Mouse (Mus musculus) midbrain, embryonic 13.5 days (tissue): ENCODE measurements around the gene Ywhae. TPM values are rescaled to one million over a fixed set of nuclear protein-coding genes. Genes with fewer than 3 reads are reported as not detected.

Experiments used
- ATAC-seq: fragments of 200-750 bp; cut with Nextera tagmentation; 2 replicates; pipeline ENCODE4 v1.8.0; 2017; ENCODE audit warnings: mild to moderate bottlenecking, moderate TSS enrichment, moderate library complexity
- H3K27ac ChIP-seq: fragments of 300-500 bp; sonication (generic); 2 replicates; pipeline ENCODE4 v1.5.1; 2015; ENCODE audit warnings: inconsistent platforms, mild to moderate bottlenecking, moderate library complexity
- H3K27me3 ChIP-seq: fragments of 300-500 bp; sonication (generic); 2 replicates; pipeline ENCODE4 v1.6.1; 2015; ENCODE audit warnings: mild to moderate bottlenecking, inconsistent platforms
- H3K36me3 ChIP-seq: fragments of 300-500 bp; sonication (generic); 2 replicates; pipeline ENCODE4 v1.6.1; 2015; ENCODE audit warnings: mild to moderate bottlenecking, inconsistent platforms
- H3K4me1 ChIP-seq: fragments of 300-500 bp; sonication (generic); replicated peaks from 2 replicates; pipeline ENCODE4 v1.6.1; 2015; ENCODE audit warnings: inconsistent platforms
- H3K4me2 ChIP-seq: fragments of 300-500 bp; sonication (generic); replicated peaks from 2 replicates; pipeline ENCODE4 v1.6.1; 2015; ENCODE audit warnings: moderate library complexity, mild to moderate bottlenecking, inconsistent platforms
- H3K4me3 ChIP-seq: fragments of 300-500 bp; sonication (generic); replicated peaks from 2 replicates; pipeline ENCODE4 v1.5.1; 2015; ENCODE audit warnings: mild to moderate bottlenecking, inconsistent platforms
- H3K9ac ChIP-seq: fragments of 300-500 bp; sonication (generic); replicated peaks from 2 replicates; pipeline ENCODE4 v1.6.1; 2015; ENCODE audit warnings: mild to moderate bottlenecking, inconsistent platforms
- H3K9me3 ChIP-seq: fragments of 300-500 bp; sonication (generic); 2 replicates; pipeline ENCODE4 v1.6.1; 2016; ENCODE audit warnings: mild to moderate bottlenecking, inconsistent platforms
- WGBS: fragments of 180-500 bp; shearing (Covaris S2); methylation state at CpG from one replicate; pipeline ENCODE4 v1.1.7; 2015; 5-methylcytosine and 5-hydroxymethylcytosine counted together
- polyA plus RNA-seq: library from polyadenylated mRNA; unstranded; fragments of >200 nt; fragmentation: Nextera tagmentation; extraction: Ambion mirVana; gene quantifications from 2 replicates; pipeline ENCODE4 v1.2.1, GENCODE M21; 2015

The Ywhae gene
- polyA plus RNA-seq, 1 experiment from 2014 or later: 1,420 TPM

- Histone ChIP-seq H3K27ac (no peak overlapping the region), H3K27me3 (no peaks in the 10 kb centered on the region; the same call in 1 of the 2 replicates), H3K36me3 (peaks cover 34% of the 10 kb centered on the region), H3K4me1 (peaks cover 10% of the 10 kb centered on the region), H3K9ac (no peak overlapping the region), H3K4me3 (no peak overlapping the region), H3K4me2 (peak overlapping the region; percentile 36), H3K9me3 (no peaks in the 10 kb centered on the region)
- WGBS: under 1% methylated on average over 23 of the region's 23 CpGs
- ATAC-seq: peak; percentile 94
These were observed 36.5 kb downstream of the Ywhae start for GRCm38 (mm10) chr11:75769206-75769605.

- ATAC-seq: no peak
- peaks cover 5% of the 10 kb centered on the region for H3K36me3 ChIP-seq
- no peak overlapping the region for H3K4me3 ChIP-seq
- H3K4me2 ChIP-seq: no peak overlapping the region
- H3K9ac ChIP-seq: no peak overlapping the region
- H3K9me3 ChIP-seq: no peaks in the 10 kb centered on the region
- 72% methylated on average over 5 of the region's 5 CpGs for WGBS
- H3K4me1 ChIP-seq: peaks cover 10% of the 10 kb centered on the region
- H3K27me3 ChIP-seq: no peaks in the 10 kb centered on the region; the same call in 1 of the 2 replicates
- no peak overlapping the region for H3K27ac ChIP-seq
These were observed 39.9 kb downstream of the Ywhae start for GRCm38 (mm10) chr11:75772562-75772961.

GRCm38 (mm10) chr11:75775919-75776318 lies 43.2 kb downstream of the Ywhae start:
- Histone ChIP-seq H3K27me3 (no peaks in the 10 kb centered on the region; the same call in 1 of the 2 replicates), H3K9me3 (no peaks in the 10 kb centered on the region), H3K4me3 (no peak overlapping the region), H3K27ac (no peak overlapping the region), H3K36me3 (no peaks in the 10 kb centered on the region), H3K4me2 (no peak overlapping the region), H3K4me1 (no peaks in the 10 kb centered on the region), H3K9ac (no peak overlapping the region)
- ATAC-seq: no peak
- 90% methylated on average over 1 of the region's 1 CpGs for WGBS

- ATAC-seq: peak; percentile 60
- H3K9ac ChIP-seq: no peak overlapping the region
- 26% methylated on average over 6 of the region's 6 CpGs for WGBS
These were observed 49.2 kb downstream of the Ywhae start for GRCm38 (mm10) chr11:75781919-75782318.

GRCm38 (mm10) chr11:75783799-75784198 lies 51.1 kb downstream of the Ywhae start:
- 84% methylated on average over 5 of the region's 5 CpGs for WGBS
- H3K27ac ChIP-seq: no peak overlapping the region
- H3K36me3 ChIP-seq: no peaks in the 10 kb centered on the region
- no peak overlapping the region for H3K4me2 ChIP-seq
- no peaks in the 10 kb centered on the region for H3K9me3 ChIP-seq
- peaks cover 6% of the 10 kb centered on the region; the same call in 1 of the 2 replicates for H3K27me3 ChIP-seq
- H3K4me3 ChIP-seq: no peak overlapping the region
- ATAC-seq: no peak
- no peak overlapping the region for H3K9ac ChIP-seq
- H3K4me1 ChIP-seq: peaks cover 6% of the 10 kb centered on the region; the same call in 1 of the 2 replicates

More at GRCm38 (mm10) chr11:75781919-75782318, 49.2 kb downstream of the Ywhae start:
- Histone ChIP-seq H3K4me1 (no peaks in the 10 kb centered on the region), H3K27ac (no peak overlapping the region), H3K9me3 (no peaks in the 10 kb centered on the region), H3K36me3 (no peaks in the 10 kb centered on the region), H3K27me3 (peaks cover 6% of the 10 kb centered on the region; the same call in 1 of the 2 replicates), H3K4me3 (no peak overlapping the region), H3K4me2 (no peak overlapping the region)

GRCm38 (mm10) chr11:75785897-75786296 lies 53.2 kb downstream of the Ywhae start:
- Histone ChIP-seq H3K27me3 (peaks cover 6% of the 10 kb centered on the region; the same call in 1 of the 2 replicates), H3K27ac (no peak overlapping the region), H3K9ac (no peak overlapping the region), H3K9me3 (no peaks in the 10 kb centered on the region), H3K4me2 (no peak overlapping the region), H3K4me1 (peaks cover 6% of the 10 kb centered on the region; the same call in 1 of the 2 replicates), H3K36me3 (no peaks in the 10 kb centered on the region), H3K4me3 (no peak overlapping the region)
- ATAC-seq: no peak
- 79% methylated on average over 8 of the region's 8 CpGs for WGBS

DNA sequence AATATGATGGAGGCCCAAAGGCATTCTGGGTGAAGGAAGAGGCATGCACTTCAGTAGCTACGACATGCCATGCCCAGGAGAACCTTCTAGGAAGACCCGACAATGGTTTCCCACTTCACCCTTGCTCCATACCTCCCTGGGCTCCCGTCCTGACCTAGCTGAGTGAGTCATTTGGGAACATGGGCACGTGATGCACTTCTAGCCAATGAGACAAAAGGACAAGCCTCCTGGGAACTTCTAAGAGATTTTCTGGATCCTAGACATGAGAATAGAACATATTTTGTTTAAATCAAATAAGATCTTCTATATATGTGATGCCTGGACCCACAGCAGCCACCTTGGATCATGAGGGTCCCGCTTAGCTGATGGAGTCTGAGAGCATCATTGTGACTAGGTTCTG lies 59.9 kb downstream of the Ywhae start:
- H3K9me3 ChIP-seq: no peaks in the 10 kb centered on the region
- peaks cover 26% of the 10 kb centered on the region for H3K4me1 ChIP-seq
- 82% methylated on average over 5 of the region's 5 CpGs for WGBS
- no peak overlapping the region for H3K4me3 ChIP-seq
- H3K4me2 ChIP-seq: no peak overlapping the region
- H3K27me3 ChIP-seq: peaks cover 43% of the 10 kb centered on the region
- no peak overlapping the region for H3K27ac ChIP-seq
- no peaks in the 10 kb centered on the region for H3K36me3 ChIP-seq
- no peak overlapping the region for H3K9ac ChIP-seq
- no peak for ATAC-seq

- Histone ChIP-seq H3K27me3 (peaks cover 51% of the 10 kb centered on the region), H3K4me3 (no peak overlapping the region)
- no peak for ATAC-seq
These were observed 60.7 kb downstream of the Ywhae start for GRCm38 (mm10) chr11:75793351-75793750.

GRCm38 (mm10) chr11:75794602-75795320 lies 62.1 kb downstream of the Ywhae start:
- peak overlapping the region; percentile 61 for H3K9ac ChIP-seq
- no peak overlapping the region for H3K27ac ChIP-seq
- peaks cover 54% of the 10 kb centered on the region for H3K27me3 ChIP-seq
- H3K4me3 ChIP-seq: peak overlapping the region; percentile 51
- no peak for ATAC-seq
- peak overlapping the region; percentile 62 for H3K4me2 ChIP-seq
- no peaks in the 10 kb centered on the region for H3K36me3 ChIP-seq
- no peaks in the 10 kb centered on the region for H3K9me3 ChIP-seq
- peaks cover 20% of the 10 kb centered on the region for H3K4me1 ChIP-seq
- WGBS: 8% methylated on average over 27 of the region's 45 CpGs

More at GRCm38 (mm10) chr11:75793351-75793750, 60.7 kb downstream of the Ywhae start:
- H3K4me2 ChIP-seq: no peak overlapping the region
- H3K9ac ChIP-seq: no peak overlapping the region
- H3K27ac ChIP-seq: no peak overlapping the region
- no peaks in the 10 kb centered on the region for H3K36me3 ChIP-seq
- no peaks in the 10 kb centered on the region for H3K9me3 ChIP-seq
- WGBS: 64% methylated on average over 5 of the region's 5 CpGs
- H3K4me1 ChIP-seq: peaks cover 22% of the 10 kb centered on the region

DNA sequence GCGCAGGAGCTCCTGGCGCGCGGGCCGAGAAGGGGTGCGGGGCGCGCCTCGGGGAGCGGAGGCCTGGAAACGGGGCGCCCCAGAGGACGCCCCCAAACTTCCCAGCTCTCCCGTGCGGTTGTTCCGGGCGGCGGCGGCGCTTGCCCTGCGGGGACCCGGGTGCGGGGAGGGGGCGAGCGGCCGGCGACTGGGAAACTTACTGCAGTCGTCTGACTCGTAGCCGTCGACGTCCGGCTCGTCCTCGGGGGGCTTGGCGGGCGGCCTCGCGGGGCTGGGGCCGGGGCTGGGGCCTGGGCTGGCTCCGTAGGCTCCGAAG lies 62.6 kb downstream of the Ywhae start:
- Histone ChIP-seq H3K4me1 (peaks cover 20% of the 10 kb centered on the region), H3K27ac (no peak overlapping the region), H3K27me3 (peaks cover 54% of the 10 kb centered on the region), H3K9ac (peak overlapping the region; percentile 61), H3K9me3 (no peaks in the 10 kb centered on the region), H3K36me3 (no peaks in the 10 kb centered on the region), H3K4me3 (peak overlapping the region; percentile 51), H3K4me2 (peak overlapping the region; percentile 62)
- 1% methylated on average over 38 of the region's 42 CpGs for WGBS
- ATAC-seq: no peak

GRCm38 (mm10) chr11:75796029-75796445 lies 63.4 kb downstream of the Ywhae start, which contains the start of gene Doc2b:
Gene Doc2b, minus strand, starts transcription at chr11:75796049.
- Histone ChIP-seq H3K4me3 (peak within 1 kb of the TSS; percentile 51), H3K27ac (no peak within 1 kb of the TSS), H3K9me3 (no peaks in the 10 kb centered on the region), H3K4me1 (peaks cover 20% of the 10 kb centered on the region), H3K36me3 (no peaks in the 10 kb centered on the region), H3K4me2 (peak within 1 kb of the TSS; percentile 62), H3K27me3 (peaks cover 54% of the 10 kb centered on the region), H3K9ac (peak within 1 kb of the TSS; percentile 61)
- ATAC-seq: peak; percentile 89
- WGBS: 4% methylated on average over 34 of the region's 37 CpGs

GRCm38 (mm10) chr11:75796536-75797246 lies 64.0 kb downstream of the Ywhae start:
- Histone ChIP-seq H3K4me1 (peaks cover 20% of the 10 kb centered on the region), H3K4me2 (peak overlapping the region; percentile 62), H3K4me3 (peak overlapping the region; percentile 51), H3K36me3 (no peaks in the 10 kb centered on the region), H3K9me3 (no peaks in the 10 kb centered on the region), H3K27ac (no peak overlapping the region), H3K27me3 (peaks cover 54% of the 10 kb centered on the region), H3K9ac (no peak overlapping the region)
- 71% methylated on average over 13 of the region's 13 CpGs for WGBS
- ATAC-seq: peak; percentile 15; the same call in 1 of the 2 replicates
